Mouse (Mus musculus): ENCODE measurements around the gene Plekha4. TPM values are rescaled to one million over a fixed set of nuclear protein-coding genes. Genes with fewer than 3 reads are reported as not detected.

Plekha4 gene
- total RNA-seq, 2 experiments from 2014 or later: 4.1 to 5.6 TPM

GRCm38 (mm10) chr7:45597013-45597412 lies 70.9 kb downstream of the Plekha4 start:
- intact Hi-C loops (cut with DNase I): no loop called here
- no peak for DNase-seq

- intact Hi-C loops (cut with DNase I): no loop called here
- no peak for DNase-seq
These were observed 71.4 kb downstream of the Plekha4 start for GRCm38 (mm10) chr7:45597527-45597926.

- intact Hi-C loops (cut with DNase I): no loop called here
These were observed 73.1 kb downstream of the Plekha4 start for GRCm38 (mm10) chr7:45598960-45599879.

More at GRCm38 (mm10) chr7:45598960-45599879, 73.1 kb downstream of the Plekha4 start:
- no peak for DNase-seq

Other genes starting within 250 kb of the Plekha4 start
- not detected for gene Slc6a21, start 248.8 kb upstream of the Plekha4 start, total RNA-seq (2021)
- 10 to 100 TPM; 21.0 to 26.1 TPM for gene Trpm4, start 192.6 kb upstream of the Plekha4 start, total RNA-seq (2021)
- gene Hrc, start 191.0 kb upstream of the Plekha4 start, total RNA-seq (2021): 100 to 1,000 TPM; 320 to 351 TPM
- gene Ppfia3, start 159.3 kb upstream of the Plekha4 start, total RNA-seq (2021): under 1 TPM; 0.22 to 0.31 TPM
- gene Lin7b, start 155.7 kb upstream of the Plekha4 start, total RNA-seq (2021): 1 to 10 TPM in 1 of 2 experiments, under 1 TPM in 1; 0.97 to 1.1 TPM
- gene Snrnp70, start 130.6 kb upstream of the Plekha4 start, total RNA-seq (2021): 100 to 1,000 TPM; 146 to 161 TPM
- under 1 TPM; 0.41 to 0.79 TPM for gene Kcna7, start 120.7 kb upstream of the Plekha4 start, total RNA-seq (2021)
- gene Ntf5, start 112.6 kb upstream of the Plekha4 start, total RNA-seq (2021): under 1 TPM; 0.22 to 0.26 TPM
- not detected for gene Lhb, start 105.5 kb upstream of the Plekha4 start, total RNA-seq (2021)
- gene Gys1, start 91.5 kb upstream of the Plekha4 start, total RNA-seq (2021): 10 to 100 TPM; 74.6 to 79.0 TPM
- gene Ruvbl2, start 88.2 kb upstream of the Plekha4 start, total RNA-seq (2021): 10 to 100 TPM; 30.4 to 30.7 TPM
- 100 to 1,000 TPM; 232 to 268 TPM for gene Ftl1, start 66.4 kb upstream of the Plekha4 start, total RNA-seq (2021)
- 10 to 100 TPM; 44.5 to 45.8 TPM for gene Bax, start 59.4 kb upstream of the Plekha4 start, total RNA-seq (2021)
- gene Tulp2, start 44.5 kb upstream of the Plekha4 start, total RNA-seq (2021): not detected
- 1 to 10 TPM; 2.2 to 2.5 TPM for gene Gm45808, start 39.5 kb upstream of the Plekha4 start, total RNA-seq (2021)
- gene Dhdh, start 37.5 kb upstream of the Plekha4 start, total RNA-seq (2021): 1 to 10 TPM; 4.7 to 6.0 TPM
- gene Nucb1, start 15.9 kb upstream of the Plekha4 start, total RNA-seq (2021): 100 to 1,000 TPM; 144 to 151 TPM
- gene Ppp1r15a, start 62 bp upstream of the Plekha4 start, total RNA-seq (2021): 10 to 100 TPM; 24.5 to 45.4 TPM
- under 1 TPM; 0.25 to 0.34 TPM for gene Hsd17b14, start 28.6 kb downstream of the Plekha4 start, total RNA-seq (2021)
- gene Bcat2, start 43.8 kb downstream of the Plekha4 start, total RNA-seq (2021): 10 to 100 TPM; 54.7 to 54.9 TPM
- not detected for gene Fgf21, start 89.2 kb downstream of the Plekha4 start, total RNA-seq (2021)
- gene Fut1, start 91.0 kb downstream of the Plekha4 start, total RNA-seq (2021): not detected
- under 1 TPM; 0.22 to 0.65 TPM for gene Izumo1, start 95.5 kb downstream of the Plekha4 start, total RNA-seq (2021)
- gene Rasip1, start 101.2 kb downstream of the Plekha4 start, total RNA-seq (2021): 10 to 100 TPM; 51.9 to 52.4 TPM
- gene Mamstr, start 113.6 kb downstream of the Plekha4 start, total RNA-seq (2021): 1 to 10 TPM; 7.5 to 8.5 TPM
- under 1 TPM in 1 of 2 experiments, not detected in 1; 0.38 TPM for gene Fut2, start 140.1 kb downstream of the Plekha4 start, total RNA-seq (2021)
- gene Ntn5, start 157.7 kb downstream of the Plekha4 start, total RNA-seq (2021): under 1 TPM in 1 of 2 experiments, not detected in 1; 0.15 TPM
- under 1 TPM in 1 of 2 experiments, not detected in 1; 0.22 TPM for gene Sec1, start 168.1 kb downstream of the Plekha4 start, total RNA-seq (2021)
- 1 to 10 TPM; 4.2 to 4.6 TPM for gene Car11, start 173.5 kb downstream of the Plekha4 start, total RNA-seq (2021)
- gene Dbp, start 178.8 kb downstream of the Plekha4 start, total RNA-seq (2021): 10 to 100 TPM; 22.7 to 29.8 TPM
- 100 to 1,000 TPM; 698 to 700 TPM for gene Rpl18, start 189.1 kb downstream of the Plekha4 start, total RNA-seq (2021)
- 10 to 100 TPM; 17.4 to 20.1 TPM for gene Sphk2, start 191.7 kb downstream of the Plekha4 start, total RNA-seq (2021)
- under 1 TPM; 0.10 to 0.12 TPM for gene Fam83e, start 194.9 kb downstream of the Plekha4 start, total RNA-seq (2021)
- not detected for gene Spaca4, start 199.5 kb downstream of the Plekha4 start, total RNA-seq (2021)